In genomic region chr15:12211577-12211976, GRCm38 (mm10) we compare ENCODE assay signal across 10 mouse cellular contexts. TPM values are rescaled to one million over a fixed set of nuclear protein-coding genes. Genes with fewer than 3 reads are reported as not detected.
DNase-seq lines count a peak whose midpoint lies in the region; ATAC-seq lines count a peak whose summit lies in the region.
"Had no signal": no experiment of that assay in that cellular context is flagged by ENCODE, and none has a peak within 500 bp of the region (broad histone marks: within the 10 kb centered on the region; RNA-seq: fewer than 3 reads in every experiment).

No protein-coding gene starts in this region.

- no peaks in the 10 kb centered on the region for H3K36me3 ChIP-seq in neural tube, embryonic 15.5 days
- H3K36me3 ChIP-seq: limb, embryonic 15.5 days had no signal

- WGBS in neural tube, embryonic 15.5 days, result 74% methylated on average over 8 of the region's 8 CpGs

- H3K9me3 ChIP-seq in neural tube, embryonic 15.5 days (replicated peaks), result no peaks in the 10 kb centered on the region
- H3K9me3 ChIP-seq: limb, embryonic 15.5 days had no signal

- no peak overlapping the region for H3K9ac ChIP-seq in neural tube, embryonic 15.5 days (replicated peaks)
- H3K9ac ChIP-seq: limb, embryonic 15.5 days had no signal

- H3K4me2 ChIP-seq in neural tube, embryonic 15.5 days, result no peak overlapping the region
- H3K4me2 ChIP-seq: limb, embryonic 15.5 days had no signal

- DNase-seq in heart, adult 11 months, result peak; percentile 98
- DNase-seq in heart, postnatal 4 days, result no peak
- peak; percentile 75 to 89 for DNase-seq in frontal cortex, postnatal 36 days (ENCODE audit: low spot score in 2 of 2)
- DNase-seq in kidney, adult 18-20 months, result no peak
- DNase-seq in adrenal gland, postnatal 14 days, result no peak
- DNase-seq: adrenal gland, postnatal 10 days had no signal

- H3K4me3 ChIP-seq in brown adipose tissue, adult 24 weeks (ENCODE audit: insufficient read depth, low read depth, low read length), result no peak overlapping the region
- no peak overlapping the region for H3K4me3 ChIP-seq in neural tube, embryonic 15.5 days (replicated peaks)
- H3K4me3 ChIP-seq: limb, embryonic 15.5 days had no signal

- no peaks in the 10 kb centered on the region for H3K27me3 ChIP-seq in neural tube, embryonic 15.5 days (replicated peaks)
- H3K27me3 ChIP-seq: limb, embryonic 15.5 days had no signal

- ATAC-seq in megakaryocyte progenitor cell, adult 5-6 weeks (replicated peaks; ENCODE audit: poor library complexity), result peak; percentile 77
- ATAC-seq in neural tube, embryonic 15.5 days (ENCODE audit: low FRiP score), result no peak

- H3K4me1 ChIP-seq in brown adipose tissue, adult 24 weeks (ENCODE audit: control insufficient read depth, insufficient read depth, insufficient read length, low read length), result peaks cover 35% of the 10 kb centered on the region
- H3K4me1 ChIP-seq in neural tube, embryonic 15.5 days, result peaks cover 33% of the 10 kb centered on the region

- H3K27ac ChIP-seq in brown adipose tissue, adult 24 weeks (replicated peaks; ENCODE audit: low read depth, low read length), result peak overlapping the region; percentile 36; the same call in 1 of the 2 replicates
- no peak overlapping the region for H3K27ac ChIP-seq in neural tube, embryonic 15.5 days (replicated peaks)
- H3K27ac ChIP-seq: limb, embryonic 15.5 days had no signal

RNA-seq across cellular contexts. Expression of gene Mtmr12, which starts 6.7 kb away (rescaled TPM):
- total RNA-seq in heart, postnatal 4 days (2021), result 10 to 100 TPM; 19.6 to 22.4 TPM
- 3.6 and 5.4 TPM in 2 replicates for polyA plus RNA-seq in brown adipose tissue, adult 24 weeks (2012; ENCODE audit: insufficient read depth, insufficient read length, missing spikeins)
- 12.0 and 12.8 TPM in 2 replicates for total RNA-seq in megakaryocyte progenitor cell, adult 5-6 weeks (2015)
- 12.1 and 13.5 TPM in 2 replicates for total RNA-seq in megakaryocyte progenitor cell, adult 5-6 weeks (2017)
- 6.5 and 9.6 TPM in 2 replicates for polyA plus RNA-seq in neural tube, embryonic 15.5 days (2015; fragmentation: Nextera tagmentation; extraction: Ambion mirVana)
- total RNA-seq in adrenal gland, postnatal 14 days (2021), result 17.1 and 20.6 TPM in 2 replicates

Comparison
In these comparisons a context has a peak if more than half of its experiments do, and no peak if none do; other contexts are left out.
1. DNase-seq: peak in heart, adult 11 months (single experiment) and frontal cortex, postnatal 36 days (2 of 2); none in heart, postnatal 4 days (single experiment), kidney, adult 18-20 months (single experiment) and adrenal gland, postnatal 14 days (single experiment).